Mouse (Mus musculus) cortical plate, adult 2 months (tissue): ENCODE measurements around the gene 9130230L23Rik.

Experiments used
- CTCF ChIP-seq: fragments of 200-500 bp; IDR thresholded peaks from 2 replicates; pipeline ENCODE4 v1.5.1; 2011; ENCODE audit warnings: mild to moderate bottlenecking, control low read depth, low read length; ENCODE audit not compliant: insufficient read depth; ENCODE audit errors: extremely low read depth
- POLR2A ChIP-seq: fragments of 200-500 bp; IDR thresholded peaks from 2 replicates; pipeline ENCODE4 v1.6.1; 2011; ENCODE audit warnings: mild to moderate bottlenecking, low read length, control low read depth; ENCODE audit not compliant: insufficient read depth; ENCODE audit errors: extremely low read depth

DNA sequence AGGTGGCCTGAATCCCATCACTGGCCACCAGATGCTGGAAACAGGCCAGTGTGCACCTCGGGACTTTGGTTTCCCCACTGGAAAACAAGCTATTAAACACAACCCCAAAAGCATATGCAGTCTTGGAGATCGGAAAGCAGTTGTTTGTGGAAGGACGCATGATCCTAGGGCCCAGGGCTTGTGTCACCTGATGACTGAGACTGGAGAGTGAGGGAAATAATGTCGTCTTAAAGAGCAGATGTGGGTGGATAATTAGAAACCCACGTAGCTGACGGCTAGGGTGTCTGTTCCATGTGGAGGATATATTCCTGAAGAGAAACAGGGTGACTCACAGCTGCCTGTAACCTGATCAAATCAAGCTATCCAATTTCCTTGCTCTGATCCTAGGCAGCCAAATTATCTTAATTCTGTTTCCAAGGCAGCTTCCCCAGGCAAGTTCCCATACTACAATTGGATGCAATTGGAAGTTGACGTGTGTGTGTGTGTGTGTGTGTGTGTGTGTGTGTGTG lies 38.3 kb downstream of the 9130230L23Rik start:
- TF ChIP-seq CTCF (no peak), POLR2A (no peak)
